Mouse (Mus musculus): ENCODE measurements around the gene Dusp14.

Gene Dusp14

GRCm38 (mm10) chr11:84066927-84067645 lies 2.0 kb downstream of the Dusp14 start:
- DNase-seq (ENCODE audit: low spot score): peak; percentile 59

- peak; percentile 45 for DNase-seq (ENCODE audit: low spot score)
These were observed 3.0 kb downstream of the Dusp14 start for GRCm38 (mm10) chr11:84066071-84066481.

- DNase-seq (ENCODE audit: low spot score): no peak
These were observed 5.3 kb downstream of the Dusp14 start for GRCm38 (mm10) chr11:84063631-84064209.

- peak; percentile 44 for DNase-seq (ENCODE audit: low spot score)
These were observed 6.3 kb downstream of the Dusp14 start for GRCm38 (mm10) chr11:84062805-84063204.

- DNase-seq (ENCODE audit: low spot score): no peak
These were observed 7.2 kb downstream of the Dusp14 start for GRCm38 (mm10) chr11:84061881-84062280.

GRCm38 (mm10) chr11:84060635-84061034 lies 8.4 kb downstream of the Dusp14 start:
- DNase-seq (ENCODE audit: low spot score): no peak

- no peak for DNase-seq (ENCODE audit: low spot score)
These were observed 9.3 kb downstream of the Dusp14 start for GRCm38 (mm10) chr11:84059784-84060183.

GRCm38 (mm10) chr11:84057418-84057817 lies 11.6 kb downstream of the Dusp14 start:
- no peak for DNase-seq (ENCODE audit: low spot score)

GRCm38 (mm10) chr11:84053524-84054163 lies 15.4 kb downstream of the Dusp14 start:
- DNase-seq (ENCODE audit: low spot score): no peak

GRCm38 (mm10) chr11:84053055-84053454 lies 16.0 kb downstream of the Dusp14 start:
- no peak for DNase-seq (ENCODE audit: low spot score)

GRCm38 (mm10) chr11:84048411-84048810 lies 20.6 kb downstream of the Dusp14 start:
- DNase-seq (ENCODE audit: low spot score): no peak

GRCm38 (mm10) chr11:84047270-84047669 lies 21.8 kb downstream of the Dusp14 start:
- DNase-seq (ENCODE audit: low spot score): no peak

- no peak for DNase-seq (ENCODE audit: low spot score)
These were observed 24.1 kb downstream of the Dusp14 start for GRCm38 (mm10) chr11:84044988-84045387.

GRCm38 (mm10) chr11:84042808-84043762 lies 26.0 kb downstream of the Dusp14 start:
- peak; percentile 92 for DNase-seq (ENCODE audit: low spot score)

- DNase-seq (ENCODE audit: low spot score): no peak
These were observed 28.4 kb downstream of the Dusp14 start for GRCm38 (mm10) chr11:84040621-84041020.

- DNase-seq (ENCODE audit: low spot score): no peak
These were observed 35.4 kb downstream of the Dusp14 start for GRCm38 (mm10) chr11:84033671-84034070.

GRCm38 (mm10) chr11:84032559-84032958 lies 36.5 kb downstream of the Dusp14 start:
- DNase-seq (ENCODE audit: low spot score): no peak

- peak; percentile 22 for DNase-seq (ENCODE audit: low spot score)
These were observed 37.1 kb downstream of the Dusp14 start for GRCm38 (mm10) chr11:84031971-84032370.

GRCm38 (mm10) chr11:84028271-84029028 lies 40.6 kb downstream of the Dusp14 start:
- no peak for DNase-seq (ENCODE audit: low spot score)

- no peak for DNase-seq (ENCODE audit: low spot score)
These were observed 41.8 kb downstream of the Dusp14 start for GRCm38 (mm10) chr11:84027231-84027630.

GRCm38 (mm10) chr11:84016810-84017508 lies 52.1 kb downstream of the Dusp14 start:
- DNase-seq (ENCODE audit: low spot score): no peak
